Mouse (Mus musculus): ENCODE measurements at regions not wholly inside any gene's neighbourhood (a gene's known extent, or its start where the extent isn't known, plus 50 kb on each side); places are given as distances from the start of the nearest gene placed in this dataset.

DNA sequence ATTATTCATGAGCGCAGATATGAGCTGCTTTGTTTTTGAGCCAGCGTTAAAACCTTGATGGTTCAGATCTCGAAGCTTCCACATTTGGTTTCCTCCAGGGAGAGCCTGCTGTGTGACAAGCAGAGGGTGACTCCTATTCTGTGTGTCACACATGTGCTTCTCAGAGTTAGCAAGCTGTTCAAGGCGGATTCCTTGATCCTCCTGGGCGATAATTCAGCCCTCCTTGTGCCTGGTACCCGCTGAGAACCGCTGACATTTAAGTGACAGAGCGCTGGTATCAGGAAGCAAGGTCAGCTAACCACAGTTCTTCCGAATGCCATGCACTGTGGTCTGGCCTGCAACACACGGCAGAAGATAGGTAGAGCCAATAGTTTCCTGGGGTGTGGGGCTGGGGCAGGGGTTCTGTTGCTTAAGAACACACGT lies 294.5 kb upstream of the Arglu1 start:
- TF ChIP-seq CTCF (IDR thresholded peaks at IDR 0.05; ENCODE audit: borderline replicate concordance, insufficient read depth, low read length) = no peak
- no peak for TF ChIP-seq POLR2A (IDR thresholded peaks at IDR 0.05; ENCODE audit: low read depth, low read length)
